Mouse (Mus musculus) cerebellum, adult 11 months (tissue): Measurements from ENCODE around the gene Pigp.

Source experiments
- DNase-seq: peaks from one replicate; pipeline ENCODE4 v3.0.0; 2022

The Pigp gene

GRCm38 (mm10) chr16:94371301-94371931 is at the start of gene Pigp:
TSS of gene Pigp (minus strand) at chr16:94371842.
- peak; percentile 68 for DNase-seq

- DNase-seq = no peak
Measured at GRCm38 (mm10) chr16:94420498-94420897, 48.9 kb upstream of the Pigp start.

- DNase-seq = no peak
Measured at GRCm38 (mm10) chr16:94414151-94414550, 42.5 kb upstream of the Pigp start.

GRCm38 (mm10) chr16:94412760-94413159 is 41.1 kb upstream of the Pigp start:
- no peak for DNase-seq

- DNase-seq = no peak
Measured at GRCm38 (mm10) chr16:94412198-94412597, 40.6 kb upstream of the Pigp start.

GRCm38 (mm10) chr16:94411287-94411686 is 39.6 kb upstream of the Pigp start:
- DNase-seq = no peak

- peak; percentile 22 for DNase-seq
Measured at GRCm38 (mm10) chr16:94402185-94402584, 30.5 kb upstream of the Pigp start.

GRCm38 (mm10) chr16:94401636-94402035 is 30.0 kb upstream of the Pigp start:
- no peak for DNase-seq

GRCm38 (mm10) chr16:94399141-94399540 is 27.5 kb upstream of the Pigp start:
- DNase-seq = no peak

GRCm38 (mm10) chr16:94396641-94397040 is 25.0 kb upstream of the Pigp start:
- no peak for DNase-seq

- DNase-seq = no peak
Measured at GRCm38 (mm10) chr16:94395051-94395450, 23.4 kb upstream of the Pigp start.

- no peak for DNase-seq
Measured at GRCm38 (mm10) chr16:94392299-94392698, 20.7 kb upstream of the Pigp start.

GRCm38 (mm10) chr16:94387690-94388089 is 16.0 kb upstream of the Pigp start:
- DNase-seq = no peak

GRCm38 (mm10) chr16:94383277-94383676 is 11.6 kb upstream of the Pigp start:
- no peak for DNase-seq

GRCm38 (mm10) chr16:94379386-94379785 is 7.7 kb upstream of the Pigp start:
- DNase-seq = no peak

GRCm38 (mm10) chr16:94370915-94371300 is 734 bp downstream of the Pigp start:
- DNase-seq = peak; percentile 76

GRCm38 (mm10) chr16:94370173-94370914 is 1.3 kb downstream of the Pigp start, which contains the start of gene Ttc3:
TSS of gene Ttc3 (plus strand) at chr16:94370618.
- peak; percentile 98 for DNase-seq

- peak; percentile 14 for DNase-seq
Measured at GRCm38 (mm10) chr16:94369596-94370172, 2.0 kb downstream of the Pigp start.

- DNase-seq = no peak
Measured at GRCm38 (mm10) chr16:94365435-94365834, 6.2 kb downstream of the Pigp start.

- no peak for DNase-seq
Measured at GRCm38 (mm10) chr16:94363814-94364213, 7.8 kb downstream of the Pigp start.

GRCm38 (mm10) chr16:94362174-94362873 is 9.3 kb downstream of the Pigp start:
- peak; percentile 20 for DNase-seq

GRCm38 (mm10) chr16:94360578-94361350 is 10.9 kb downstream of the Pigp start:
- DNase-seq = no peak

- DNase-seq = no peak
Measured at GRCm38 (mm10) chr16:94358091-94358490, 13.6 kb downstream of the Pigp start.
